Mouse (Mus musculus) mature B cell (primary cell): ENCODE results near the gene 4933425L06Rik.

ENCODE experiments used
- in situ Hi-C: fragments of 300-500 bp; cut with MboI; formaldehyde crosslinking; loops from 2 replicates; pipeline ENCODE4 v1.14.3; 2019

Gene 4933425L06Rik

DNA sequence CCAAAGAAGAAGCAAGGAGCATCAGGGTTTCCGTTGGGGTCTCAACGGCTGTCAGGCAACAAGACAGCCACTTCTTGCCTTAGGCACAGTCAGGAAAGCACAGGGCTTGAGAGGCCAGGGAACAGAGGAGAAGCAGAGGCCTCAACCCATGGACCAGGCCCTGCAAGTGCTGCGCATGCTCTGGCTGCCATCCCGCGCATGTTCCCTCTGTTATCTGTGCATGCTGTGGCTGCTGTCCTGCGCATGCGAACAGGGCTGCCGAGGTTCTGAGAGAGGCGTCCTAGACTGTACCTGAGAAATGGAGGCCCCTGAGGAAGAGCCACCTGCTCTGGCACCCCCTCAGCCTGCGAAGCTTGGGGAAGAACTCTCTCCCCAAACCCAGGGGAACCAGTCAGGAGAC, at the start of gene 4933425L06Rik:
Gene 4933425L06Rik (plus strand): TSS at position 261 of the 400 bp plus-strand sequence.
- in situ Hi-C loops, result no loop called here

DNA sequence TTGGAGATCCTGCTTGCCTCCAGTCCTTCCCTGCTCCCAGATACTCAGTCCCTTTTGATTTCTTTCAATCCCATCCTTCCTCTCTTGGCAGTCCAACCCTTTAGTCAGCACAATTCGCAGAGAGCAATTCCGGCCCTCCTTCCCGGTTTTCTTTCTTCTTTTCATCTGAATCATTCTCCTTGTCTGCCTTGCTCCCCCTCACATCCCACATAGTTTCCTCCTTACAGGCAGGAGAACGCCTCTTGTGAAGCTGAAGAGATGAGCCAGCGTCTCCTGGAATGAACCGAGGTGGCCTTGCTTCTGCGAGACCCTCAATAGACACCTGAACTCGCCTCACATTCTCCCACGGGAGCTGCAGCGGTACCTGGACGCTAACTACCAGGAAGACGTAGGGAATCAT, 44.1 kb upstream of the 4933425L06Rik start:
- in situ Hi-C loops, result no loop called here

DNA sequence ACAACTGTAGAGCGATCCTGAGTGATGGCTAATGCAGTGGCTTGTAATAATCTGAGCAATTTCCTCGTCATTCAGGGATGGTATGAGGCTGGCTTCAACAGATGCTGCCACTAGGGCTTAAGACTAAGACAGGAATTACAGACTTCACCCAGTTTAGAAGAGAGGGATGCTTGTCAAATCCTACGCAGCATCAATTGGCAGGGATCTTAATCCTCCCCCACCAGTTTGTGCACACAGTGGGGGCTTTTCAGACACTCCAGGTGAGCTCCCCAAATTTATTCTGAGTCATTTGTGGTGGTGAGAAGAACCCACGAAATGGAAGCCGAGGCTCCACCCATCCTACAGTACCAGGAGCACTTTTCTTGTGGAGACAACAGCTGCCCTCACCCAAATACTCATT, 43.6 kb upstream of the 4933425L06Rik start:
- in situ Hi-C loops, result no loop called here

DNA sequence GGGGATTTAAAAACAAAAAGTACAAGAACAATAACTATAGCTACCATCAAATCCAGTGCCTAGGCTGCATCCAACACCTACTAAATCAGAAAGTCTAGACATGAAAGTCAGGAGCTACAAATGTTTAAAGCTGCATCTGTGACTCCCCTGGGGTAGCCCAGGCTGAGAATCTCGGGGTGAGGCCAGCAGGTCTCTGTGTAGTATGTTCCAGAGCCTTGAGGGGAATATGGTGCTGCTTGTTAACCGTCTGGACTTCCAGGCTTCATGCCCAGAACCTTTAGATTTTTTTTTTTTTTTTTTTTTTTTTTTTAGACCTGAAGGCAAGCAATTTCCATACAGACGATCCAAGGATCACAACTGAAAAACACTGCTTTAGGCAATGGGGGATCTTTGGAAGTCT, 38.0 kb upstream of the 4933425L06Rik start:
- in situ Hi-C loops, result no loop called here

DNA sequence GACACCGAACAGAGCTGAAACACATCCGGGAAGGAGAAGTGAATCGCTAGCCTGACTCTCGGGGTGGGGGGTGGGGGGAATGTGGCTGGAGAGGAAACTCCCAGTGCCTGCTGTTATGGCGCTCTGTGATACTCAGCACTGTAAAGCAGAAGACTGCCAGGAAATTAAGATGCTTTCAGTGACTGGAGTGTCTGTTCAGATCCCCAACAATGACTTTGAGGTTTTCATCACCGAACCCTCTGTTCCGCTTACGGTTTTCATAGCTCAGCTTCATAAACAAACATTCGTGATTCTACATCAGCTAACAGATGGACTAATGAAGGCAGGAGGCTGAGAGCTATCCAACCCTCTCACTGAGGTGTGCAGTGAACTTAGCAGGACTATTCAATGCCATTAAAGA, 34.5 kb upstream of the 4933425L06Rik start:
- in situ Hi-C loops, result no loop called here

DNA sequence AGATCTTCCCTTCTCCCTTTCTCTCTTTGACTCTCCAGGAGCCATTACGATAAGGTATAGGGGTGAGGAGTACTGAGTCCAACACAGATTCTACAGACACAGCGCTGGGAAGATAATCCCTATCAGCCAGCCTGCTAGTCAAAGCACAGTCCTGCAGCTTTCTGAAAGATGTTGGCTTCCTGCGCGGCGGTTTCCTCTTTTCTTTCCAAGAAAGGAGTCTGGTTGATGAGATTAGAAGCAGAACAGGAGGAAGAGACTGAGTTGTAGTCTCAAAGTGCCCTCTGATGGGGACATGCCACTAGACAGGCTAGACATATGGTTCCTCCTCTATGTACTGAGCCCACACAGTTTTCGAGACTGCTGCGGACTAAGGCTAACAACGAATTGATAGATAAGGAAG, 33.3 kb upstream of the 4933425L06Rik start:
- in situ Hi-C loops, result no loop called here

DNA sequence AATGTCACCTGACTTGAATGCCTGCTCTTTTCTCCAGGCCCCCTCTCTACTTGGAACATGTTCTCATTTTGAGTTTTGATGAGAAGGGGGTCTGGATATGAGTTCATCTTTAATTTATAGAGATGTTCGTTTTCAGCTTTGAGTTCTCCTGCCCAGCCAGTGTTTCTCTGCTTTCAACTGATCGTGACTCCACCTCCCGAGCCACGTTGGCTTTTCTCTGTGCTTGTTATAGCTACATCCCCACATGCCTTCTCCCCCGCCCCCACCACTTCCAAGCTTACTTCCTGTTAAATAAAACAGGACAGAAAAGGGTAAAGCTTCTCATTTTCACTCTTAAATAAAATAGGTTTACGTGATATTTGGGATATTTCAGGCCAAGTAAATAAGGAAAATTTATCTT, 30.5 kb upstream of the 4933425L06Rik start:
- in situ Hi-C loops, result no loop called here

DNA sequence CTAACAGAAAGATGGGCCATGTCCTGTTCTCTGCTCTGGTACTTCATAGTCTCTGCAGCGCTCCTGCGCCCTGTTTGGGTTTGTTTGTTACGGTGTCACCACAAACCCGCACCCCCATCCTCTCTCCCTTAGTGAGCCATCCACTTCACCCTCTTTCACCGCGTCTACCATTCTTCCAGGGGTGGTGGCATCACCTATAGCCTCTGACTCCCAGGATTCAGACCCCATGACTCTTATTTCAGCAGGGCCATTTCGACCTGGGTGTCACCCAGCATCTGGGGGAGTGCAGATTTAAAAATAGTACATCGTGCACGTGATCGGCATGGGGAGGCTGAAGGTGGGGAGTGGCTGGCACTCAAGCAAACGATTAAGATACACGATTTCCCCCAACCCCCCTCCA, 28.3 kb upstream of the 4933425L06Rik start:
- in situ Hi-C loops, result no loop called here

DNA sequence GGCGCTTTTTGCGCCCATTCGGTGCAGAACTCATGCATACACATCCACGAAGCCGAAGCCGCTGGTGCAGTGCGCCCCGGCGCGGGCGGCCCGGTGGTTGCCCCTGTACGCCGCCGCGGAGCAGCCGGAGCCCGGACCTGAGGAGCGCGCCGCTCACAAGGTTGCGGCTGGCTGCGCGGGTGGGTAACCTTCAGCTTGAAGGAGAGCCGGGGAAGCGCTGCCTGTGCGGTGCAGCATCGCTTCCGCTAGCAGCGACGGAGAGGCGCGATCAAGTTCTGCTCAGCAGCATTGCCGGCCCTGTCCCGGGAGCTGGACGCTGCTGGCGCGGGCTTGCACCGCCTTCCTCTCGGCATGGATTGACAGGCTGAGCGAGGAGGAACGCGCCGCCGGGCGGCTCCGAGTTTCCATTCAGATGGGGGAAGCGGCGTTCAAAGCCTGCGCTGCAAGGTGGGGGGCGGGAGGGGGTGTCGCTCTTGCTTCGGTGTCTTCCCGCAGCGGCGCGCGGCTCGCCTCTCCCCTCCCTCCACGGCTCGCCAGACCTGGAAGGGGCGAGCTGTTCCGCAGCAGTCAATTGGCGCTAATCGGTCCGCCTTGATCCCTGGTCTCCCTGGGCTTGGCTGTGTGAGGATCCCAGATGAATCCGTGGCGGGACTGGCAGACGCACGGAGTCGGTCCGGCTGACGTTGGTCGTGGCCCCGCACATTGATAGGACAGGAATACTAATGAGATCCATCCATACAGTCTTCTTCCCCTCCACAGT, 27.6 kb upstream of the 4933425L06Rik start, which contains the start of gene Rgs7bp:
Gene Rgs7bp (minus strand): TSS at position 750 of the 760 bp plus-strand sequence.
- in situ Hi-C loops, result no loop called here

DNA sequence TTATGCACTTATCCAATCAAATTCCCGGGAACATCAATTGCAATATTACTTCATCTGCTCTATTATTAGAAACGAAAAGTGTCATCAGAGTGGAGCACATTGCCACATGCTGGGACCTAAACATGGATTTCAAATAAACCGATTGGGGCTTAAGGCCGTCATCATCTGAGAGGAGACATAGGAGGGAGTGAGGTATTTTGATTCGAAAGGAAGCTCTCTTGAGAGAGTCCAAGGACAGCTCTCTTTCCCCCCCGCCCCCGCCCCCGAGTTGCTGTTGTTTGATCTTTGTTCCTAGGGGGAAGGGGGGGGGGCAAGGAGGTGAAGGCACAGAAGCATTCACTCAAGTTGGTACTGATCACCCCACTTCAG, 27.0 kb upstream of the 4933425L06Rik start:
- in situ Hi-C loops, result no loop called here

DNA sequence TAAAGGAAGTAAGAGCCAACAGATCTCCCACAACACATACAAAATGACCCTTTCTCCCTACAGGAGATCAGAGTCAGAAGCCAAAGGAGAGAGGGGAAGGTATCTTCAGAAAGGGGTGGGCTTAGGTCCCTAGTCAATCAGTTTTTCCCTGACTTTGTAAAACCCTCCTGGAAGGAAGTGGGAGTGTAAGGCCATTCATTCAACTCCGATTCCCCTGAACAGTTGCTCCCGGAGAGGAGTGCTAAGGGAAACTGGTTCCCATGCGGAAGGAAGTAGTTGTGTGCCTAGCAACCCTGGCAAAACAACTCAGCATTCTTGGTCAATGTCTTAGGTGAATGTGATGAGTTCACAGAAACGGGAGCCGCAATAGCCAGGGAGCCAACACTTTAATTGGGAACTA, 26.5 kb upstream of the 4933425L06Rik start:
- in situ Hi-C loops, result no loop called here

DNA sequence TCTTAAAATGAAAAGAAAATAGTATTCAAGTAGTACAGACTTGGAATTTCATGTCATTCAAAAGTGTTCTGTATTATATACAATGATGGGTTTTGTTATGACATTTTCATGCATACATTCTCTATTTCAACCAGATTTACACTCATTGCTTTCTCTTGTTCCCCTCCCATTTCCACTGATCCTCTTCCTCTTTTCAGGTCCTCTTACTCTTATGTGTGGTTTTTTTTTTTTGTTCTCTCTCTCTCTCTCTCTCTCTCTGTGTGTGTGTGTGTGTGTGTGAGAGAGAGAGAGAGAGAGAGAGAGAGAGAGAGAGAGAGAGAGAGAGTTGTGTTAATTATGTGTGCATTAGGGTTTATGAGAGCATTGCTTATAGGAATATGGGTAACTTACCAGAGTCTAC, 15.8 kb upstream of the 4933425L06Rik start:
- in situ Hi-C loops, result no loop called here

DNA sequence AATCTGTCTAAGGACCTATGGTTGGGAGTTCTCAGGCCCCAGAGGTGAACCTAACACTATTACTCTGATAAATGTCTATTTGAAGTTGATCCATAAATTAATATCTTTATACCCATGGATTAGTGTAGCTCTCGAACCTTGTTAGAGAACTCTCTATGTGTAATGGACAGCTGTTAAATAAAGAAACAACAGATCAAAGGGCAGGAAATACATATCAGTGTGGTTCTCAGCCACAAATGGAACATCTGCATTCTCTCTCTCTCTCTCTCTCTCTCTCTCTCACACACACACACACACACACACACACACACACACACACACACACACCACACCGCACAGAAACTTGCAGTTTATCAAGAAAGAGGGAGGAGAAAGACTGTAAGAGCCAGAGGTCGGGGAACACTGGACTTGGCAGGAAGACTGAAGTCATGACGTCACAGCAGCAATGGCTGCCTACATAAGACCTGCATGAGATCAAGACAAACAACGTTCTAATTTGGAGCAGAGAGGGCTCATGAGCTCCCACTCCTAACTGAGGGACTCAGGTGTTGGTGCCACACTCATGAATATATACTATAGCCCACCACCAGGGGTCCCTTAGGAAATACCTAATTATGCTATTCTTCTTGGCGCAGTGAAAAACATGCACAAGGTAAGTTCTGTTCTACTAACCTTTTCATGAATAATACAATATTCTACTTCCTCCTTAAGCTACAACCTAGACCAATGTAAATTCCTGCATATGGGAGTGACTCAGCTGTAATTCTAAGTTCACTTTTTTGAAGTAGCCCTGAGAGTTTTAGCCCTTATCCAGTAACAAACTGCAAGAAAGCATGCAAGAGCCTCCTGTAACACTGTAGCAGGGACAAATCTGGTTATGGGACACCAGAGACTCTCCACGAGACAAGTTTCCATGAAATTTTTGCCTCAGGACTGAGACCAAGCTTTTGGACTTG, 14.8 kb upstream of the 4933425L06Rik start:
- in situ Hi-C loops, result no loop called here

DNA sequence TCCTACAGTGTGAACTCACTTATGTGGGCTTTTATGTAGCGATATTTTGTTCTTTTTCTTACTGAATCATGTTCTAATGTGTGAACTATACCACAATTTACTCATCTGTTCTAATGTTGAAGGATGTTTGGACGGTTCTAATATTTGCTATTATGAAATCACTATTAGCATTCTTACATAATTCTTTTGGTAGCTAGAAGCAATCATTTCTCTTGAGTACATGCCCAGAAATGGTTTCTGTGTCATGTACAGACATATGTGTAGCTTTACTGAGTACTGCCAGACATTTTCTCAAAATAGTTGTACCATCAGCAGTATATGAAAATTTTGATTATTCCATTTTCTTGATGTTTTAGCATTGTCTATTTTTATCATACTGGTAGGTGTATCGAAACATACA, 7.4 kb downstream of the 4933425L06Rik start:
- in situ Hi-C loops, result no loop called here

DNA sequence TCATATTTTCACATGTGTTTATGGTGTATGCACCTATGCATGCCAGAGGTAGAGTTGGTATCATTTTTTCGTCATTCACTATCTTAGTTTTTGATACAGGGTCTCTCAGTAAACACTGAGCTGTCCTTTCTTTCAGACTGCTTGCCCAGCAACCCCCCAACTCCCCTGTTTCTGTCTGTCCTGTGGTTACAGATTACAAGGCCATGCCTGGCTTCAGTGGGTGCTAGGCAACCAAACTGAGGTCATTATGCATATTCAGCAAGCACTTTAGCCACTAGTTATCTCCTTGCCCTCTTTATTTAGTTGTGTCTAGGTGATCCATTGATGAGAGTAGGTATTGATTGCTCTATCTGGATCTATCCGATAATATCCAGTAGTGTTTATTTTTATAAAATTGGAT, 14.4 kb downstream of the 4933425L06Rik start:
- in situ Hi-C loops, result no loop called here

DNA sequence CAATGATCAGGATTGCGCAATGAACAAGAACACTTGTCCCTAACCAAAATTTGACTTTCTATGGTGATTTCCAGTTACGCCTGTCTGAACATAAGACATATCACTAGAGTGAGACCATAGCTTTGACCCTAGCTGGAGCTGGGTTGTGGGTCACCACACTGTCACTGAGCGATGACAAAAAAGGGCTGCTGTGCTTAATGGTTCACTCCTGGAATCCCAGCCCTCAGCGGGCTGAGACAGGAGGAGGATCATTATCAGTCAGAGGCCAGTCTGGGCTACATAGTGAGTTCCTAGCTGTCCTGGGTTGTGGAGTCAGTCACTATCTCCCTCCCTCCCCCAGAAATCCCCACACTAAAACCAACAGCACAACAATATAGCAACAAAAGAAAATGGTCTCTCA, 18.8 kb downstream of the 4933425L06Rik start:
- in situ Hi-C loops, result no loop called here

DNA sequence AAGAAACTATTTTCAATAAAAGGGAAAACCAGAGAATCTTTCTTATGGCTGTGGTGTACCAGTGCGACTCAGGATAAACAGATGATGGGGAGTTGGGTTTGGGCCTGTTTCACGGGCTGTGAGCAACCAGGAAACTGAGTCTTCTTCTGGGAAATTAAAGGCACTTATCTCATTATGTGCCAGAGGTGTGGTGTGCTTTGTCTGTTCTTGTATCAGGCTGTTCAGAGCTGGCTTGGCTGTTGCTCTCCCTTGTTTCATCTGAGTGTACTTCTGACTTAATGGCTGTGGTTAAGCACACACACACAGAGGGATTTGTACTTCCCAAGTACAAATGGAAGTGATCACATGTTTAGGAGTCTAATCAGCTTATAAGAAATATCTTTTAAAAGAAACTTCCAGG, 22.5 kb downstream of the 4933425L06Rik start:
- in situ Hi-C loops, result no loop called here

DNA sequence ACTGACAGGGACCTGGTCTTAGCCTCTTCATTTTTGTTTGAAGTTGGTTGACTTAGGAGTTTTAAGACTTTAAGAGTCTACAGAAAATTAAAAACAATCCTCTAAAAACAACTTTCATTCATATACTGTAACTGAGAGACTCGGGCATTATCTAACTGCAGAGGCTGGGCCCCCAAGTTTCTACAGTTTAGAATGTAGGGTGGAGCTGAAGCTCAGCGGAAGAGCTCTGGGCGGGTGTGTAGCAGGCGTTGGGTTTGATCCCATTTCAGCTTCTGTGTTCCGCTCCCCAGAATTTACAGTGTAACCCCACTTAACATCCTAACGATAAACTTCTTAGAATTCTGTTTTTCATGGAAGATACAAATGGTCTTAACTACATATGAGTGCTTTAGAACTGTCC, 29.7 kb downstream of the 4933425L06Rik start:
- in situ Hi-C loops, result no loop called here

DNA sequence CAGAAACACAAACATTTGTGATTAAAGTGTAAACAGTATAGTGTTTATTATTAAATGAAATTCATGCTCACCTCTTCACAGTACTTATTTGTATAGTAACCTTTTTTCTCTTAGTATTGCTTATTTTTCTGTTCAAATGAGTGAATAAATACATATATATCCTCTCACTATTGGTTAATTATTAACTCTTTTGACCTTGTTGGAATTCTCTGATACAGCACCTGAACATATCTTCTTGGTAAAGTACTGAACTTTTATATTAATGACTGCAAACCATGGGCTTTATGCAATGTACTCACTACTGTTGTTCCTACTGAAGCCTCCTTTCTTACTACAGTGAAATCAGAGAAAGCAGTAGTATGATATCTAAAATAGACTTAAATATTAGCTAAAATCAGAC, 39.7 kb downstream of the 4933425L06Rik start:
- in situ Hi-C loops, result no loop called here

DNA sequence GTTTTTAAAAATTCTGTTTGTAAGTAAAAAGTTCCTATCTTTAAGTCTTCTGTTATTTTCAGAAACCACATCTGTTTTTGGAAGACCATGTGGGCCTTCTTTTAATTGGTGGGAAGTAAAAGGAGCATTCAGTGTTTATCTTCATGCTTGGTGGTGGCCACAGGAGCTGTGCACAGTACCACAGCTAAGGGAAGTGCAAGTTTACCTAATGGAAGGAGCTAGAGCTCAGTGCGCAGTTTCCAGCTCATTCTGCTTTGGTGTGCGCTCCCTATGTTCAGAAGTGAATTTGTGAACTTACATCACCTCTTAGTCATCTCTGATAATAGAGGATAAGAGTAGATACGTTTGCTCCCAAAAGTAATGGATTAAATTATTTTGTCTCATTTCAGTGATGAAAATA, 40.2 kb downstream of the 4933425L06Rik start:
- in situ Hi-C loops, result no loop called here

DNA sequence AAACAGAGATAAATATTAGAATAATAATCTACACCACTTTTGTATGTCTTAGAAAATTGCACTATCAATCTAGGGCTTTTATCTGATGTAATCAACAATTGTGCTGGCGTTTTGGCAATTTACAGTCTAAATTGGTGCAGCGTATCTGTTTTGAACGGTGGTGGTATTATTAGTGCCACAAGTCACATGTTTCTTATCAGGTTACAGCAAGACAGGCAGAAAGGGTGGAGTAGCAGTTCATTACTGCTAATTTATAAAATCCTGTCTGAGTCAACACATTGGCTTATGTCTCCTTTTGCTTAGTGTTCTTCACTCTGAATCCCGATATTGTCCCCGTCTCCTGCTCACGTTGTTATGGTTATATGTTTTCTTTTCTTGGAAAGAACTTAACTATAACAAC, 48.2 kb downstream of the 4933425L06Rik start:
- in situ Hi-C loops, result no loop called here

DNA sequence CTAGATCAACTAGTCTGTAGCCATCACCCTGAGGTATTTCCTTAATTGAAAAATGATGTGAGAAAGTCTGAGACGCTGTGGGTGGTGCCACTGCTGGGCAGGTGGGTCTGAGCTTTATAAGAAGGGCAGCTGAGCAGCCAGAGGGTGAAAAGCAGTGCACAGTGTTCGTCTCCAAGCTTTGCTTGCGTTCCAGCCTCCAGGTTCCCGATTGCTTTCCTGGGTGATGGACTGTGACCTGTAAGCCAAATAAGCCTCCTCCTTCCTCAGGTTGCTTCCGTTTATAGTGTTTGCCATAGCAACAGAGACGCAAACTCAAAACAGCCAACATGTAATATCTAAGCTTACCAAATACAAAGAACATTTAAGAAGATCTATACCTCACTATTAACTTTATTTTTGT, 50.4 kb downstream of the 4933425L06Rik start:
- in situ Hi-C loops, result no loop called here

DNA sequence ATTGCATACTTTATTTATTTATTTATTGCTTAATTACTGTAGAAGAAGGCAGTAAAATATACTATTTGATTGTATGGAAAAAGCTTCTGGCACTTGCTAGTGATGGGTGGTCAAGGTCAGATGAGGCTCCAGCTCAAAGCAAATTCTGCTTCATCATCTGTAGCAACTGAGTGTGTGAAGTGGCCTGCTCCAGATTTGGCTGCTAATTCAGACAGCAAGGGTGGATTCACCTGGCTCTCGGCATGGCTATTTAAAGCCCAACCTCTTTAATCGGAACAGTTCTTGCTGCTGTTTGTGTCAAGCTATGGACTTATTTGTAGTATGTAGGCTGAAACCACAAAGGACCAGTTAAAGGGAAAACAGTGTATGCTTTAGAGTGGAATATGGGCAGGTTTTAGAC, 50.9 kb downstream of the 4933425L06Rik start:
- in situ Hi-C loops, result no loop called here
